Mouse (Mus musculus): ENCODE data around the gene Sh3kbp1. TPM values are rescaled to one million over a fixed set of nuclear protein-coding genes. Genes with fewer than 3 reads are reported as not detected.

The Sh3kbp1 gene
- polyA plus RNA-seq, 1 experiment from 2014 or later = 196 TPM

DNA sequence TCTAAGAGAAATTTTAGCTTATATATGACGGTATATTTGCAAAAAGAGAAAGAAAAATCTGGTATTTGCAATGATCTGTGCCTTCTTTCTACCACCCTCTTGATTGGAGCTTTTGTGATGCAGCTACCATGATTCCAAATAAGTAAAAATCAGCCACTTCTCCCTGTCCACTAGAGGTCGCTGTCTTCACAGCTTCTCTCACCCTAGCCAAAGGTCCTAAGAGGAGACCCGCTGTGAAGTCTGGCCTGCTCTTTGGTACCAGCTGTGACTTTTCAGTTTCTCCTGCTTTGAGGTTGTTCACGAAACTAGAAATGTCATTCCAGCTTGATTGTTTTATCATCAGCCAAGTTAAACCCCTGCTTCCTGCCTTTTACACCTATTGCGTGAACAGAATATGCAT lies 346.7 kb downstream of the Sh3kbp1 start:
- 50% methylated on average over 5 of the region's 5 CpGs for WGBS (ENCODE audit: missing documents)
- H3K36me3 ChIP-seq (ENCODE audit: inconsistent target) = no peaks in the 10 kb centered on the region
- H3K27ac ChIP-seq = no peak overlapping the region
- H3K4me3 ChIP-seq (ENCODE audit: inconsistent target) = no peak overlapping the region
- H3K79me2 ChIP-seq (ENCODE audit: inconsistent target) = no peaks in the 10 kb centered on the region

DNA sequence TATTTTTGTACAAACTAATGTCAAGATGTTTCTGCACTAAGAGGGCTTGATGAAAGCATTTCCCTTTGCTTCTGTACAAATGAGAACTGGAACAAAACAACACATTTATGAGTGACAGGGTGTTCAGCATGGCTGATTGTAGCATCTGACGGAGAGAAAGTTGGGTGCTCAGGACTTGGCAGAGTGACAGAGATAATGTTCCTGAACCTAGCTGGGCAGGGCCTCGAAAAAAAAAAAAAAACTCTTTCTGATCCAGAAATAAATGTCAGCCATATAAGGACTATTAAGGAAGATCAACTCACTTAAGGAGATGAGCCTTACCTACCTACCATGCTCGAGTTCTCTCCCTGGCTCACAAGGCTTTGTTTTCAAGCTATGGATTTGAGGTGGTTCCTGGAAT lies 349.2 kb downstream of the Sh3kbp1 start:
- Histone ChIP-seq H3K4me3 (ENCODE audit: inconsistent target) (no peak overlapping the region), H3K36me3 (ENCODE audit: inconsistent target) (no peaks in the 10 kb centered on the region), H3K27ac (no peak overlapping the region), H3K79me2 (ENCODE audit: inconsistent target) (no peaks in the 10 kb centered on the region)
- WGBS (ENCODE audit: missing documents) = 84% methylated on average over 2 of the region's 3 CpGs

DNA sequence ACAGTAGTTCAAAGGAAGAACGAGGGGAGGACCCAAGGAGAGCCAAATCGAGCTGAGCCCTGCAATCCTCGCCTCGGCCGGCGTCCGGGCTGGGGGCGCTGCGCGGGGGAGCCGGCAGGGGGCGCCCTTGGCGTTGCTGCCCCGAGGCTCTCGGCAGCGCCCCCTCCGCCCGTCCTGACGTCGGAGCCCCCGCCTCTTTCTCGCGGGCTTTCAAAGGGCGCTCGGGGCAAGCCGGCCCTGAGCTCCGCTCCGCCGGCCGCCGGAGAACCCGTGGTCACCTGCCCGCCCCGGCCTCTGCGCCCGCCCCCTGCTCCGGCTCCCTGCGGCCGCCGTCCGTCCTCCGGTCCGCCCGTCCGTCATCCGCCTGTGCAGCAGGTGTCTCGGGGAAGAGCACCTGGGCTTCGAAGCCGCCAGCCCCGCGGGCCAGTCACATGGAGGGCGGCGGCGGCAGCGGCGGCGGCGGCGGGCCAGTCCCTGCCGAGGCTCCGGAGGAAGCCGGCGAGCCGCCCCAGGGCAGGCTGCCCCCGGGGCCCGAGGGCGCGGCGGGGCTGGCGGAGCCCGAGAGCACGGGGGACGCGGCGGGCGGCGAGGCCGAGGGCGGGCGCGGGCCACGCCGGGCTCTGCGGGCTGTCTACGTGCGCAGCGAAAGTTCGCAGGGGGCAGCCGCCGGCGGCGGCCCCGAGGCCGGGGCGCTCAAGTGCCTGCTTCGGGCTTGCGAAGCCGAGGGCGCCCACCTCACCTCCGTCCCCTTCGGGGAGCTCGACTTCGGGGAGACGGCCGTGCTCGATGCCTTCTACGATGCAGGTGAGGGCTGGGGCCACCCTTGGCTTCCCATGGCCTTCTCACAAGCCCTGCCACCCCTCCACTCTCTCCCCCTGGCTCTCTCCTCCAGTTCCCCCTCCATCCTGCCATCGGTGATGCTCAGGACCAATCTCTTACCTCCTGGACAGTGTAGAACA lies 361.2 kb downstream of the Sh3kbp1 start, which contains the start of gene Map3k15:
TSS of gene Map3k15 (plus strand) at position 432 of the 959 bp plus-strand sequence.
- 22% methylated on average over 79 of the region's 108 CpGs for WGBS (ENCODE audit: missing documents)
- no peaks in the 10 kb centered on the region for H3K79me2 ChIP-seq (ENCODE audit: inconsistent target)
- H3K27ac ChIP-seq = no peak within 1 kb of the TSS
- H3K36me3 ChIP-seq (ENCODE audit: inconsistent target) = no peaks in the 10 kb centered on the region
- H3K4me3 ChIP-seq (ENCODE audit: inconsistent target) = no peak within 1 kb of the TSS

DNA sequence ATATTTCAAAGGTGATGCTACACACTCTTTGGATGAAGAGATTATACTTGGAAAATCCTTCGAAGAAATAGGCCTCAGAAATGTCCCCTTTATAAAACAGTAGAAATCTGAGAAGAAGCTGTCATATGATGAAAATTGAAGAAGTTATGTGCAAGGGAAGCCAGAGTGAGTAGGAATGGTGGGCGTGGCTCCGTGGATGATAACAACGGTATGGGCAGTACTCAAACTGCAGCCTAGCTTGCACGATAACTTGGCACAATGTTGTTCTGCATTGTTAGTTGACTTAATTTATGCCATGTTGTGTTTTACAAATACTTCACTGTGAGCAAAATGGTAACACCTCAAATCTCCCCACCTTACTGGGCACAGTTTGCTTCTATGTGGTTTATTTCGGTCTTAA lies 368.7 kb downstream of the Sh3kbp1 start:
- H3K4me3 ChIP-seq (ENCODE audit: inconsistent target) = no peak overlapping the region
- no peak overlapping the region for H3K27ac ChIP-seq
- H3K36me3 ChIP-seq (ENCODE audit: inconsistent target) = no peaks in the 10 kb centered on the region
- WGBS (ENCODE audit: missing documents) = 92% methylated on average over 6 of the region's 6 CpGs
- no peaks in the 10 kb centered on the region for H3K79me2 ChIP-seq (ENCODE audit: inconsistent target)

Other genes starting within 250 kb of the Sh3kbp1 start
- not detected in 3 replicates for gene Map7d2, start 212.7 kb upstream of the Sh3kbp1 start, polyA plus RNA-seq (2018)
- gene Bclaf3, start 100.6 kb upstream of the Sh3kbp1 start, polyA plus RNA-seq (2018) = 4.3 to 6.8 TPM (median 6.0 TPM) in 3 replicates

Data from macrophage (primary cell).